Mouse (Mus musculus) liver, postnatal 0 days (tissue): Measurements from ENCODE around the gene Fkbp15. TPM values are rescaled to one million over a fixed set of nuclear protein-coding genes. Genes with fewer than 3 reads are reported as not detected.

Experiments
- ATAC-seq: fragments of 200-750 bp; cut with Nextera tagmentation; 2 replicates; pipeline ENCODE4 v1.8.0; 2017; ENCODE audit warnings: mild to moderate bottlenecking, moderate library complexity
- DNase-seq: peaks from one replicate; pipeline ENCODE4 v3.0.0-alpha.2; 2016
- H3K27ac ChIP-seq: fragments of 300-500 bp; sonication (generic); 2 replicates; pipeline ENCODE4 v1.5.1; 2014; ENCODE audit warnings: antibody characterized with exemption, moderate library complexity, mild to moderate bottlenecking, low read depth
- H3K27me3 ChIP-seq: fragments of 300-500 bp; sonication (generic); 2 replicates; pipeline ENCODE4 v1.6.1; 2014; ENCODE audit warnings: low read length, control low read depth, mixed read lengths; ENCODE audit not compliant: insufficient read depth
- H3K36me3 ChIP-seq: fragments of 300-500 bp; sonication (generic); replicated peaks from 2 replicates; pipeline ENCODE4 v1.6.1; 2014; ENCODE audit warnings: mild to moderate bottlenecking, control low read depth, low read length, moderate library complexity, mixed read lengths; ENCODE audit not compliant: insufficient read depth
- H3K4me1 ChIP-seq: fragments of 300-500 bp; sonication (generic); 2 replicates; pipeline ENCODE4 v1.6.1; 2014; ENCODE audit warnings: antibody characterized with exemption, mild to moderate bottlenecking, control low read depth; ENCODE audit not compliant: insufficient read depth
- H3K4me2 ChIP-seq: fragments of 300-500 bp; sonication (generic); 2 replicates; pipeline ENCODE4 v1.6.1; 2014; ENCODE audit warnings: low read depth, mild to moderate bottlenecking, low read length, moderate library complexity, mixed read lengths
- H3K4me3 ChIP-seq: fragments of 300-500 bp; sonication (generic); 2 replicates; pipeline ENCODE4 v1.5.1; 2014; ENCODE audit warnings: low read depth, low read length
- H3K9ac ChIP-seq: fragments of 300-500 bp; sonication (generic); replicated peaks from 2 replicates; pipeline ENCODE4 v1.6.1; 2014; ENCODE audit warnings: mild to moderate bottlenecking, moderate library complexity
- H3K9me3 ChIP-seq: fragments of 300-500 bp; sonication (generic); 2 replicates; pipeline ENCODE4 v1.6.1; 2016; ENCODE audit warnings: mild to moderate bottlenecking, control low read depth, low read length, mixed read lengths
- CTCF ChIP-seq: sonication (generic); IDR thresholded peaks from 2 replicates; pipeline ENCODE4 v1.5.1; 2016; ENCODE audit warnings: antibody characterized with exemption, low read depth
- EP300 ChIP-seq: IDR thresholded peaks from 2 replicates; pipeline ENCODE4 v1.6.1; 2016; ENCODE audit warnings: antibody characterized with exemption, low read depth, mild to moderate bottlenecking
- WGBS: fragments of 180-500 bp; shearing (Covaris S2); extraction: QIAGEN DNeasy Blood & Tissue Kit; methylation state at CpG from one replicate; pipeline ENCODE4 v1.1.7; 2014; ENCODE audit not compliant: insufficient replicate concordance; 5-methylcytosine and 5-hydroxymethylcytosine counted together
- polyA plus RNA-seq: library from polyadenylated mRNA; unstranded; fragments of >200 nt; fragmentation: Nextera tagmentation; extraction: Ambion mirVana; gene quantifications from 2 replicates; pipeline ENCODE4 v1.2.1, GENCODE M21; 2015

The Fkbp15 gene
- polyA plus RNA-seq, 1 experiment from 2014 or later = 13.3 TPM

DNA sequence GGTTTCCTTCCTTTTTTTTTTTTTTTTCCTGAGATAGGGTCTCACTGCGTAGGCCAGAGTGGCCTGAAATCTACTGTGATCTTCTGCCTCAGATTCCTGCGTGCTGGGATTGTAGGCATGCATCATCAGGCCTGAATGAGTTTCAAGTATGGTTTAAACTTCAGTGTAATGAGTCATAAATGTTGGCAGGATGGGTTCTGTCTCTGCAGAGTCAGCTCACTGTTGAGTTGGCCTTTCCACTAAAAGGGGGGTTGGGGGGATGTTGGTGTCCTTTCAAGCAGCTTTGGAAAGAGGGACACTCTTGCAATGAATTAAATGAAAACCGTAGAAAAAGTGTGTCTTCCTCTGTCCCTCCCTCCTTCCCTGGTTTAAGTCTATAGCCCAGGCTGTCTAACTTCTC is 38.6 kb upstream of the Fkbp15 start:
- H3K4me2 ChIP-seq = no peak overlapping the region
- H3K36me3 ChIP-seq = peaks cover 61% of the 10 kb centered on the region
- H3K4me3 ChIP-seq = no peak overlapping the region
- ATAC-seq (no peak), DNase-seq (no peak)
- H3K27ac ChIP-seq = no peak overlapping the region
- no peak overlapping the region for H3K9ac ChIP-seq
- 87% methylated on average over 3 of the region's 3 CpGs for WGBS
- peaks cover 8% of the 10 kb centered on the region; the same call in 1 of the 2 replicates for H3K4me1 ChIP-seq
- no peaks in the 10 kb centered on the region for H3K9me3 ChIP-seq
- H3K27me3 ChIP-seq = no peaks in the 10 kb centered on the region
- TF ChIP-seq CTCF (no peak), EP300 (no peak)

DNA sequence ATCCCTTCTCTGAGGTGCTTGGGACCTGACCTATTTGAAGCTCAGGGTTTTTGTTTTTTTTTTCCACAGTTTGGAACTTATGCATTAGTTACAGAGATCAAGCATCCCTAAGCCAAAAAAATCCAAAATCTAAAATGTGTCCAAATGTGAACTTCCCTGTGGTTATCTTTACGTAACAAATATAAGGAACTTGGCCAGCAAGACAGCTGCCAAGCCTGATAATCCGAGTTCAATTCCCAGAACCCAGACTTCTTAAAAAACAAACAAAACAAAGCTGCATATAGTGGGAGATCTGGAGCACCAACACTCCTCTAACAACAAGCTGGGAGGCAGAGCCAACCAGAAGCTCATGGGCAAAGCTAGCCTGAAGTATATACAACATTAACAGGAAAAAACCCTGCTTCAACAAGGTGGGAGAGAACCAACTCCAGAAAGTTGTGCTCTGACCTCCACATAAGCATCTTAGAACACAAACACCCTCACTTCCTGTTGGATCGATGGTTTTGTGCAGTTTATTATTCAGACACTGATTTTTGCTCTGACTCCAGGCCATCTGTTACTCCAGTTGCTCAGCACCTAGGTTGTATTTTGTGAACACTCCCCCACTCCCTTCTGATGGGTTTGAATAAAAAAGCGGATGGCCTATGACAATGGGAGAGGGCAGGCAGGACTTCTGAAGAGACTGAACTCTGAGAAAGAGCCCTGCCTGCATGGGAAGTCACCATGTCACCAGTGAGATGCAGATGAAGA is 37.4 kb upstream of the Fkbp15 start:
- H3K9me3 ChIP-seq = no peaks in the 10 kb centered on the region

DNA sequence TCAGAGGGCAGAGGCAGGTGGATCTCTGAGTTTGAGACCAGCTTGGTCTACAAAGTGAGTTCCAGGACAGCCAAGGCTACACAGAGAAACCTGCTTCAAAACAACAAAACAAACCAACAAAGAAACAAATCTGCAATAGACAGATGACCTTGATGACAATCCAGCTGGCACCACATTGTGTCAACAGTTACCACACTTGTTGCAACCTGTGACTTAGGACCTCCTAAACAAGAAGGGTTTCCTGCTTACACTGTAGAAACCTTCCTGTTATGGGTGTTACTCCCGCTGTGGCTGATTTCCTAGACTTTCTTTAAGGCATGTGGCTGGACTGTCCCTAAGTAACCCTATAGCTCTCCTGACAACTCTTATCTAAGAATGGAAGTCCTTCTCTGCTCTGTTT is 35.5 kb upstream of the Fkbp15 start:
- H3K4me3 ChIP-seq = no peak overlapping the region
- H3K4me2 ChIP-seq = no peak overlapping the region
- H3K9ac ChIP-seq = no peak overlapping the region
- H3K9me3 ChIP-seq = no peaks in the 10 kb centered on the region
- ATAC-seq = peak; percentile 38; the same call in 1 of the 2 replicates
- peaks cover 8% of the 10 kb centered on the region; the same call in 1 of the 2 replicates for H3K4me1 ChIP-seq
- WGBS = 47% methylated on average over 1 of the region's 1 CpGs
- peak overlapping the region; percentile 44 for H3K27ac ChIP-seq
- TF ChIP-seq CTCF = no peak
- no peak for TF ChIP-seq EP300
- peaks cover 57% of the 10 kb centered on the region for H3K36me3 ChIP-seq
- DNase-seq = peak; percentile 22
- H3K27me3 ChIP-seq = no peaks in the 10 kb centered on the region

More for the DNA sequence above, 37.4 kb upstream of the Fkbp15 start:
- TF ChIP-seq EP300 = no peak
- TF ChIP-seq CTCF = no peak
- Histone ChIP-seq H3K4me1 (peaks cover 8% of the 10 kb centered on the region; the same call in 1 of the 2 replicates), H3K36me3 (peaks cover 63% of the 10 kb centered on the region), H3K4me2 (no peak overlapping the region), H3K27ac (no peak overlapping the region), H3K9ac (no peak overlapping the region), H3K27me3 (no peaks in the 10 kb centered on the region), H3K4me3 (no peak overlapping the region)
- DNase-seq = no peak
- ATAC-seq = no peak
- WGBS = 68% methylated on average over 4 of the region's 4 CpGs

DNA sequence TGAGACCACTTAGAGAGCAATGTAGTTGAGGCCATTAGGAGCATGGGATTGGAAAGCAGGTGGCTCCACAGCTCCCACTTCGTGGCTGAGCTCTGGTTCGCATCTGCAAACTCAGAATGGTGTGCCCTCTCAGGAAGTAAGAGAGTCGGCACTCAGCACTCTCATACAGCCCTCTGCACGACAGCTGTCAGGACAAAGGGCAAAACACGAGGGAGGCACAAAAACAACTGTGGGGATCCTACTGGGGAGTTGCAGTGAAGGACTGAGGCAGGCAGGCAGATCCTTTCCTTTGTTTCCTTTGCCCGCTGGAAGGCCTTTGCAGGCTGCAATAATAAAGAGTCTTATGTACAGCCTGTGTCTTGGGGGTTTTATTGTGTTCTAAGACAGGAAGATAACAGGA is 33.1 kb upstream of the Fkbp15 start:
- no peak overlapping the region for H3K9ac ChIP-seq
- WGBS = 70% methylated on average over 6 of the region's 6 CpGs
- DNase-seq (no peak), ATAC-seq (no peak)
- H3K36me3 ChIP-seq = peaks cover 51% of the 10 kb centered on the region
- no peaks in the 10 kb centered on the region for H3K9me3 ChIP-seq
- H3K4me3 ChIP-seq = no peak overlapping the region
- no peak overlapping the region for H3K4me2 ChIP-seq
- peaks cover 16% of the 10 kb centered on the region for H3K4me1 ChIP-seq
- TF ChIP-seq CTCF (no peak), EP300 (no peak)
- no peaks in the 10 kb centered on the region for H3K27me3 ChIP-seq
- H3K27ac ChIP-seq = no peak overlapping the region

DNA sequence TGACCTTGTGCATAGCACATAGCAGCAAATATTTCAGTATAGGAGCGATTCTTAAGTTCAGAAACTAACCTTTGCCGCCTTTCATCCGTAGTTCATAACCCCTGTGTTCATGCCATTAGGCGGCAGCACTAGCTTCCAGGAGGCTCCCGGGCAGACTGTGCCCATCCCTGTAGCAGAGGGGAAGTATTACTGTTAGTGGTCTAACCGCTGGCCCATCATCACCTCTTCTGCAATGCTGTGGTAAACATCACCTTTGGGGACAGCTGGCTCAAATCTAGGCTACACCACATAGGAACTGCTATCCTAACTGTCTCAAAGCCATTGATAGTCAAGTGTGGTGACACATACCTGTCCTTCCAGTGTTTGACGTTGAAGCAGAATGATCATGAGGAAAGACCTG is 31.5 kb upstream of the Fkbp15 start:
- DNase-seq = peak; percentile 32
- H3K9ac ChIP-seq = no peak overlapping the region
- WGBS = 70% methylated on average over 7 of the region's 7 CpGs
- peaks cover 54% of the 10 kb centered on the region for H3K36me3 ChIP-seq
- no peaks in the 10 kb centered on the region for H3K27me3 ChIP-seq
- H3K4me1 ChIP-seq = peaks cover 14% of the 10 kb centered on the region
- TF ChIP-seq EP300 = no peak
- peak; percentile 22; the same call in 1 of the 2 replicates for TF ChIP-seq CTCF
- no peak overlapping the region for H3K4me3 ChIP-seq
- H3K27ac ChIP-seq = no peak overlapping the region
- no peak for ATAC-seq
- H3K9me3 ChIP-seq = no peaks in the 10 kb centered on the region
- no peak overlapping the region for H3K4me2 ChIP-seq

DNA sequence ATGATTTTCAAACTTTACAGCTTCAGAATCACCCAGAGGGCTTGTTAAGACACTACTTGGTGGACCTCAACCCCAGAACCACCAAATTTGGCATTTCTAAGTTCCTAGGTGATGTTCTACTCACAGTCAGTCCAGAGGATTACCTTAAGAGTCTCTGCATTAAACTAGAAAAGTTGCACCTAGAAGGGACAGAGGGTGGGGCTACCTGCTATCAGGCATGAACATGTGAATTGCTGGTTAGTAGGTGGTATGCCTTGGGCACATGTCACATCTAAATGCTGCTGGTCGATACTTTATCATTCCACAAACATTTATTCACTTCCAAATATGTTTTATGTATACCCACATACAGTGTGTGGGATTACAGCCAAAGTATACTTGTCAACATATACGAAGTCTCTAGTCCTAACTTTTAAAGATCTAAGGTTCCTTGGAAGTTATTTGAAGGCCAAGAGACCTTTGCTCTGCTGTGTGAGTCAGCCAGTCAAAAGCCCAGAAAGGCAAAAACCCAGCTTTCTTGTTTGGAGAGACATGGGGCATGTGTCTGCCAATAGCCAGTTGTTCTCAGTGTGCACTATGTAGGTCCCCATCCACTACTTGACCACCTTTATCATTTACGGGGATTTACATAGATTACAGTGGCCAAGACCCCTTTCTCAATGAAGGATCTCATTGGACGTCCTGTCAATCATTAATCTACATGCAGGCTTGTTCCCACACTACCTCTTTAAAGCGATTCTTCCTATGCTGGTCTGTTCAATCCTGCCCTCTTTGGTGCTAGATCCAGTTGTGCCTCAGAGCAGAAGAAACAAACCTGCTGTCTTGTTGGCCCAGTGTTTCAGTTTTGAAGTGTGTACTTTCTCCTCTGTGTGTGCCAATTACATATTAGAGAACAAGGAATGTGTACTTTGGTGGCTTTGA is 29.5 kb upstream of the Fkbp15 start:
- peak overlapping the region; percentile 29; the same call in 1 of the 2 replicates for H3K27ac ChIP-seq
- DNase-seq = no peak

More for the DNA sequence above, 29.5 kb upstream of the Fkbp15 start:
- Histone ChIP-seq H3K9me3 (no peaks in the 10 kb centered on the region), H3K4me2 (no peak overlapping the region), H3K27me3 (no peaks in the 10 kb centered on the region), H3K36me3 (peaks cover 51% of the 10 kb centered on the region), H3K4me1 (peaks cover 8% of the 10 kb centered on the region; the same call in 1 of the 2 replicates), H3K4me3 (no peak overlapping the region), H3K9ac (no peak overlapping the region)
- TF ChIP-seq CTCF (no peak), EP300 (no peak)
- no peak; the same call in 1 of the 2 replicates for ATAC-seq
- WGBS = 66% methylated on average over 5 of the region's 5 CpGs
